Mouse (Mus musculus): ENCODE data around the gene Fgf23. TPM values are rescaled to one million over a fixed set of nuclear protein-coding genes. Genes with fewer than 3 reads are reported as not detected.

The Fgf23 gene
- polyA plus RNA-seq, 1 experiment from 2014 or later, result not detected

GRCm38 (mm10) chr6:127094565-127094964 lies 21.9 kb downstream of the Fgf23 start:
- H3K9me3 ChIP-seq, result no peaks in the 10 kb centered on the region
- no peaks in the 10 kb centered on the region for H3K4me1 ChIP-seq
- ATAC-seq (ENCODE audit: low FRiP score, low read depth), result no peak
- H3K27ac ChIP-seq (replicated peaks), result no peak overlapping the region
- no peak overlapping the region for H3K9ac ChIP-seq (replicated peaks)
- whole genome bisulfite sequencing, result 59% methylated on average over 7 of the region's 7 CpGs
- H3K4me3 ChIP-seq, result no peak overlapping the region
- no peak overlapping the region for H3K4me2 ChIP-seq (replicated peaks)
- H3K36me3 ChIP-seq, result peaks cover 29% of the 10 kb centered on the region
- no peaks in the 10 kb centered on the region for H3K27me3 ChIP-seq

DNA sequence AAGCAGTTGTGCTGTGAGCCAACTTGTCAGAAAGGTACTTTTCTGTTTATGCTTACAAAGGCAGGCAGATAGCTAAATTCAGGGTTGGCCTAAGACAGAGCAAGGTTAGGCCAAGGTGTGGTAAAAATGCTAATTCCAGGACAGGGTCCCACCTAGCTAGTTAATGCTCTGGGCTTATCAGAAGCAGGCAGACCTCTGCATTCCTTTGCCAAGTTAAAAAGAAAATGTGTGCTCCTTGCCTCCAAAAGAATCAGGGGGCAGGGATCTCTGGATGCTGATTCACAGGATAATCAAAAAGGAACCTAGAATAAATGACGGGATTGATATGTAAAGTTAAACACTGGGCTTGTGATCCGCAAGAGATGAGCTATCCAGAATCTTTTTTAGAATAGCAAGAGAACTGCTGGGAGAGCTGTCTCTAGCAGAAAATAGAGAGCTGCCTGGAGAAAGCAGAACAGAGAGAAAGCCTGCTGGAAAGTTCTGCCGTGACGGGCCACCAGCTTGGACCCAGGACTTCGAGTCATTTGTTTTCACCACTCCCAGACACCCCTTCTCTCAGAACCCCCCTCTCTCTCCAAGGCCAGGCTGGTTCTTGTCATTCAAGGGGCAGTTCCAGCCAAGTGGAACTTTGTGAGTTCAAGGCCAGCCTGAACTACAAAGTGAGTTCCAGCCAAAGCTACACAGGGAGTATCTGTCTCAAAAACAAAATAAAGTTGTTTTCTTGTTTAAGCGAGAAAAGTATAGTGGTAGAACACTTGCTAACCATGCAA lies 31.0 kb downstream of the Fgf23 start:
- Histone ChIP-seq H3K4me3 (no peak overlapping the region), H3K4me1 (peaks cover 6% of the 10 kb centered on the region), H3K9ac (replicated peaks) (no peak overlapping the region), H3K27ac (replicated peaks) (no peak overlapping the region), H3K9me3 (no peaks in the 10 kb centered on the region), H3K4me2 (replicated peaks) (no peak overlapping the region), H3K36me3 (peaks cover 12% of the 10 kb centered on the region), H3K27me3 (no peaks in the 10 kb centered on the region)
- 95% methylated on average over 6 of the region's 6 CpGs for WGBS
- no peak for ATAC-seq (ENCODE audit: low FRiP score, low read depth)

DNA sequence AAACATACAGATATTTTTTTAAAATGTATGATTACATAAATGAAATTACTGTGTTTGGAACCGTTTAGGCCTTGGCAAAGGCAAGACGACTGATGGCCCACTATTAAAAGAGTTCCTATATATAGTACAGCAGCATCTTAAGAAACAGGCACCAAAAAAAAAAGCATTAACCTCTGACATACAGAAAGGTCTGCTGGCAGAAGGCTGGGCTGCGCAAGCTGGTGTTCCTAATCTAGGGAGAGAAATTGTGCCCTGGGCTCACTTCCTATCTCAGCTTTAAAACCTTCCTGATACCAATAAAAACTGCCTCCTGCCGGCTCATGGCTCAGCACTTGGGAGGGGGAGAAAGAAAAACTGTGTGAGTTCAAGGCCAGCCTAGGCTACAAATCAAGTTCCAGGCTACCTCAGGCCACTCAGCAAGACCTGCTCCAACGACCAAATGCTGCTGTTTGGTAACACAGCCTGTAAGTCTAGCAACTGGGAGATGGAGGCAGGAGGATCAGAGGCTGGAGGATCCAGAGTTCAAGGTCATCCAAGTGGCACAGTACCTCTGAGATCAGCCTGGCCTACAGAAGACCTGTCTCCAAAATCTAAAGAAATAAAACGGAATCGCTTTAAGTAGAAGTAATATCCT lies 31.8 kb downstream of the Fgf23 start:
- H3K27ac ChIP-seq (replicated peaks), result no peak overlapping the region
- H3K4me1 ChIP-seq, result peaks cover 9% of the 10 kb centered on the region
- H3K9me3 ChIP-seq, result no peaks in the 10 kb centered on the region
- H3K9ac ChIP-seq (replicated peaks), result no peak overlapping the region
- no peak for ATAC-seq (ENCODE audit: low FRiP score, low read depth)
- no peak overlapping the region for H3K4me2 ChIP-seq (replicated peaks)
- WGBS, result 87% methylated on average over 7 of the region's 7 CpGs
- no peaks in the 10 kb centered on the region for H3K27me3 ChIP-seq
- peaks cover 12% of the 10 kb centered on the region for H3K36me3 ChIP-seq
- H3K4me3 ChIP-seq, result no peak overlapping the region

- H3K4me1 ChIP-seq, result peaks cover 13% of the 10 kb centered on the region
- no peak overlapping the region for H3K4me2 ChIP-seq (replicated peaks)
- H3K27me3 ChIP-seq, result no peaks in the 10 kb centered on the region
- H3K27ac ChIP-seq (replicated peaks), result no peak overlapping the region
- no peak overlapping the region for H3K9ac ChIP-seq (replicated peaks)
- peaks cover 12% of the 10 kb centered on the region for H3K36me3 ChIP-seq
- no peak for ATAC-seq (ENCODE audit: low FRiP score, low read depth)
- 58% methylated on average over 6 of the region's 6 CpGs for WGBS
- H3K9me3 ChIP-seq, result no peaks in the 10 kb centered on the region
- no peak overlapping the region for H3K4me3 ChIP-seq
Observed at GRCm38 (mm10) chr6:127105107-127105506, 32.4 kb downstream of the Fgf23 start.

DNA sequence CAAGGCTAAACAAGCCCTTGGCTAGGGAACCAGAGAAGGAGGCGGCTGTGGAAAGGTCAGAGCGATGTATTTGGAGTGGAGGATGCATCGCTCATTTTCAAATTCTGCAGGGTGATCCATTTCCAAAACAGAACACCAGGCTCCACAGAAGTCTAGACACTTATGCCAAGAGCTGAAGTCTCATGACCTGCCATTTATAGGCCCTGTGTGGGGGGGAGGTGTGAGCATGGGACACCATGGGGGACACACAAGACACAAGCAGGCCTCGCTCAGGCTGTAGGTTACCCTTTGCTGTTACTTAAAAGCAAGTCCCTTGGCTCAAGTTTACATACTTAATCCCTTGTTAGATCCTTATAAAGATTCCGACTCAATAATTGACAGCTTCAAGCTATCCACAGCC lies 33.5 kb downstream of the Fgf23 start:
- no peak for ATAC-seq (ENCODE audit: low FRiP score, low read depth)
- Histone ChIP-seq H3K4me2 (replicated peaks) (no peak overlapping the region), H3K4me3 (no peak overlapping the region), H3K27me3 (no peaks in the 10 kb centered on the region), H3K9me3 (no peaks in the 10 kb centered on the region), H3K4me1 (peaks cover 13% of the 10 kb centered on the region), H3K36me3 (peaks cover 3% of the 10 kb centered on the region), H3K27ac (replicated peaks) (no peak overlapping the region), H3K9ac (replicated peaks) (no peak overlapping the region)
- WGBS, result 86% methylated on average over 5 of the region's 5 CpGs

DNA sequence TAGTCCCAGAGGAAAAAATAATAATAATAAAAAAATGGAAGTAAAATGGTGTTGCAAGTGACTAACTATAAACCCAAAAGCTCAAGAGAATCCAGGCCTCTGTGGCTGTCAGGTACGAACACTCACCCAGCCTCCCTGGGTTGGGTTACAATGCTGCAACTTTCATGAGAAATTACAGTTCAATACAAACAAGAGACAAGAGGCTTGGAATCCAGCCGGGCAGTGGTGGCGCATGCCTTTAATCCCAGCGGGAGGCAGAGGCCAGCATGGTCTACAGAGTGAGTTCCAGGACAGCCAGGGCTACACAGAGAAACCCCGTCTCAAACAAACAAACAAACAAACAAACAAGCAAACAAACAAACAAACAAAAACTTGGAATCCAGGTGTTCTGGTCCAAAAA lies 34.0 kb downstream of the Fgf23 start:
- ATAC-seq (ENCODE audit: low FRiP score, low read depth), result no peak
- H3K36me3 ChIP-seq, result no peaks in the 10 kb centered on the region
- H3K4me2 ChIP-seq (replicated peaks), result no peak overlapping the region
- peaks cover 13% of the 10 kb centered on the region for H3K4me1 ChIP-seq
- H3K9ac ChIP-seq (replicated peaks), result no peak overlapping the region
- no peak overlapping the region for H3K4me3 ChIP-seq
- H3K27me3 ChIP-seq, result peaks cover 5% of the 10 kb centered on the region; the same call in 1 of the 2 replicates
- no peak overlapping the region for H3K27ac ChIP-seq (replicated peaks)
- 60% methylated on average over 5 of the region's 5 CpGs for WGBS
- no peaks in the 10 kb centered on the region for H3K9me3 ChIP-seq

- no peak for ATAC-seq (ENCODE audit: low FRiP score, low read depth)
- H3K9me3 ChIP-seq, result no peaks in the 10 kb centered on the region
- H3K36me3 ChIP-seq, result no peaks in the 10 kb centered on the region
- peaks cover 7% of the 10 kb centered on the region; the same call in 1 of the 2 replicates for H3K27me3 ChIP-seq
- no peak overlapping the region for H3K4me3 ChIP-seq
- H3K4me1 ChIP-seq, result peaks cover 13% of the 10 kb centered on the region
- H3K9ac ChIP-seq (replicated peaks), result no peak overlapping the region
- H3K27ac ChIP-seq (replicated peaks), result no peak overlapping the region
- H3K4me2 ChIP-seq (replicated peaks), result no peak overlapping the region
Observed at GRCm38 (mm10) chr6:127107413-127107812, 34.7 kb downstream of the Fgf23 start.

- 41% methylated on average over 20 of the region's 20 CpGs for WGBS
- H3K27ac ChIP-seq (replicated peaks), result no peak overlapping the region
- peaks cover 13% of the 10 kb centered on the region for H3K4me1 ChIP-seq
Observed at GRCm38 (mm10) chr6:127108368-127109060, 35.8 kb downstream of the Fgf23 start.

DNA sequence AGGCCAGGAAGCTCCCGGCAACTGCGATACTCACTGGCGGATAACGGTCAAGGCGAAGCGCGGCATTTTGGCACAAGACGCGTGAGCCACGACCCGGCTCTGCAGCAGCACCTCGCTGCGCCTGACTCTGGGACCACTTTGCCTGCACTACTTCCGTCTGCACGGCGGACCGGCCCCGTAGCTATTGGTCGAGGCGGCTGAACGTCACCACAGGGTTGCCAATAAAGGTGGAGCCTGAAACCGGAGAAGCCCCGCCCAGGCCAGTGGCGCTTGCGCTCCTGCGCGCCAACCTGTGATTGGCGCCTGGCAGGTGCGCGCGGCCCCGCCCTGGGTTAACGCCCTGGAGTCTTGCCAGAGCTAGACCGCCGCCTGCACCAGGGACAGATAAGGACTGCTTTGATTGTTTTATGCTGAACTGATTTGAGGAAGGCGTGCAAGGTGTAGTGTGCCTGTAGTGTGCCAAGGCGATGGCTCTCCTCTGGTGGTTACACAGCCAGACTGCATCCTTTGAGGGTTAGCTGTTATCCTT lies 36.8 kb downstream of the Fgf23 start, which contains the start of gene Tigar:
Tigar (minus strand) TSS at position 156 of the 529 bp plus-strand sequence.
- H3K27me3 ChIP-seq, result peaks cover 7% of the 10 kb centered on the region; the same call in 1 of the 2 replicates

More at GRCm38 (mm10) chr6:127108368-127109060, 35.8 kb downstream of the Fgf23 start:
- Histone ChIP-seq H3K4me3 (peak overlapping the region; percentile 69), H3K27me3 (peaks cover 7% of the 10 kb centered on the region; the same call in 1 of the 2 replicates), H3K9me3 (no peaks in the 10 kb centered on the region), H3K36me3 (no peaks in the 10 kb centered on the region), H3K4me2 (replicated peaks) (peak overlapping the region; percentile 71), H3K9ac (replicated peaks) (peak overlapping the region; percentile 65)
- ATAC-seq (ENCODE audit: low FRiP score, low read depth), result no peak

DNA sequence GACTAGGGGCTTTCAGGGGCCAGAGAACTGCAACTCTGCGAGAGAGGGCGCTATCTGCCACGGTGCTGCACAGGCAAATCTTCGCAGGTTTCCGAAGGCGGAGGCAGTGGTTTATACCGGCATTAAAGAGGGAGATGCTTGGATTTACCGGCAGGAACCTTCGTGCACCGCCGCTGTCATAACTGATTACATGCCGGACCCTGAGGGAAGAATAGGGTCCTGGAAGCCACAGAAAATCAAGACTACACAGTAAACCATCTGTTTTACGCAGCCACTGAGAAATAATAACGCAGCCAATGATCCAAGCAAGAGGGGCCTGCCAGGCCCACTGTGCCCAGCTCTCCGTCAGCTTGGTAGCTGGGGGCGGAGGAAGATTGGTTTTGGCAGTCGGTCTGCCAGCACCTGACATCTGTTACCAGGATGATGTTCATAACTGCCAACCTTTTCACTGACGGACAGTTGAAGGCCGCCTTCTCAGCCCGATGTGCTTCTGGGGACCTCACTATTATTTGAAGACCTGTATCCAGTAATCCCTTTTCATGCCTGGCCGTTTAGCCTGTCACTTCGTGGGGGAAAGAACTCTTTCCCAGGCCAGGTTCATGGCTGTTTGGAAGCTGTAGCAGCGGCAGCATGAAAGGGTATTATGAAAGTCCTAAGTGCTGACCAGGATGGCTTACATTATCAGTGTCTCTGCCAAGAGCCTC lies 42.2 kb downstream of the Fgf23 start:
- no peaks in the 10 kb centered on the region for H3K36me3 ChIP-seq
- 49% methylated on average over 23 of the region's 23 CpGs for WGBS
- H3K27ac ChIP-seq (replicated peaks), result peak overlapping the region; percentile 65
- H3K9me3 ChIP-seq, result no peaks in the 10 kb centered on the region
- ATAC-seq (ENCODE audit: low FRiP score, low read depth), result peak; percentile 68
- H3K9ac ChIP-seq (replicated peaks), result no peak overlapping the region
- H3K4me1 ChIP-seq, result 0 out of 2 replicates have a peak, but pooled peaks cover 4% of the 10 kb centered on the region
- H3K4me3 ChIP-seq, result no peak overlapping the region
- peak overlapping the region; percentile 34 for H3K4me2 ChIP-seq (replicated peaks)
- peaks cover 7% of the 10 kb centered on the region; the same call in 1 of the 2 replicates for H3K27me3 ChIP-seq

More for the DNA sequence above, 36.8 kb downstream of the Fgf23 start, which contains the start of gene Tigar:
- ATAC-seq (ENCODE audit: low FRiP score, low read depth), result peak; percentile 99
- H3K4me2 ChIP-seq (replicated peaks), result peak within 1 kb of the TSS; percentile 71
- WGBS, result 1% methylated on average over 37 of the region's 37 CpGs
- H3K9ac ChIP-seq (replicated peaks), result peak within 1 kb of the TSS; percentile 65
- 0 out of 2 replicates have a peak within 1 kb of the TSS, but pooled peaks have one; percentile 10 for H3K27ac ChIP-seq (replicated peaks)
- H3K4me1 ChIP-seq, result peaks cover 13% of the 10 kb centered on the region
- no peaks in the 10 kb centered on the region for H3K9me3 ChIP-seq
- H3K4me3 ChIP-seq, result peak within 1 kb of the TSS; percentile 69
- no peaks in the 10 kb centered on the region for H3K36me3 ChIP-seq

- Histone ChIP-seq H3K36me3 (peaks cover 13% of the 10 kb centered on the region; the same call in 1 of the 2 replicates), H3K4me2 (replicated peaks) (no peak overlapping the region), H3K9ac (replicated peaks) (no peak overlapping the region), H3K9me3 (no peaks in the 10 kb centered on the region), H3K27ac (replicated peaks) (no peak overlapping the region), H3K27me3 (no peaks in the 10 kb centered on the region), H3K4me3 (no peak overlapping the region), H3K4me1 (no peaks in the 10 kb centered on the region)
- WGBS, result 84% methylated on average over 4 of the region's 4 CpGs
- no peak for ATAC-seq (ENCODE audit: low FRiP score, low read depth)
Observed at GRCm38 (mm10) chr6:127122221-127122806, 49.6 kb downstream of the Fgf23 start.
